Mouse (Mus musculus) intestine, postnatal 0 days (tissue): ENCODE measurements at regions not wholly inside any gene's neighbourhood (a gene's known extent, or its start where the extent isn't known, plus 50 kb on each side); places are given as distances from the start of the nearest gene placed in this dataset.

ENCODE experiments used
- ATAC-seq: fragments of 200-750 bp; cut with Nextera tagmentation; 2 replicates; pipeline ENCODE4 v1.8.0; 2017; ENCODE audit warnings: mild to moderate bottlenecking, moderate TSS enrichment, moderate library complexity
- H3K27ac ChIP-seq: fragments of 300-500 bp; sonication (generic); 2 replicates; pipeline ENCODE4 v1.5.1; 2014; ENCODE audit warnings: mild to moderate bottlenecking, low read depth, low read length, moderate library complexity
- H3K27me3 ChIP-seq: fragments of 300-500 bp; sonication (generic); replicated peaks from 2 replicates; pipeline ENCODE4 v1.6.1; 2014; ENCODE audit warnings: low read length, mixed read lengths; ENCODE audit not compliant: control insufficient read depth, insufficient read depth
- H3K36me3 ChIP-seq: fragments of 300-500 bp; sonication (generic); 2 replicates; pipeline ENCODE4 v1.6.1; 2014; ENCODE audit warnings: mild to moderate bottlenecking, moderate library complexity; ENCODE audit not compliant: control insufficient read depth, insufficient read depth
- H3K4me1 ChIP-seq: fragments of 300-500 bp; sonication (generic); replicated peaks from 2 replicates; pipeline ENCODE4 v1.6.1; 2014; ENCODE audit warnings: antibody characterized with exemption, low read length, mixed read lengths; ENCODE audit not compliant: control insufficient read depth, insufficient read depth
- H3K4me2 ChIP-seq: fragments of 300-500 bp; sonication (generic); replicated peaks from 2 replicates; pipeline ENCODE4 v1.6.1; 2014; ENCODE audit warnings: low read depth, mild to moderate bottlenecking, moderate library complexity
- H3K4me3 ChIP-seq: fragments of 300-500 bp; sonication (generic); 2 replicates; pipeline ENCODE4 v1.5.1; 2014; ENCODE audit warnings: low read depth, low read length
- H3K9ac ChIP-seq: fragments of 300-500 bp; sonication (generic); 2 replicates; pipeline ENCODE4 v1.6.1; 2014; ENCODE audit warnings: mild to moderate bottlenecking, low read depth, low read length
- H3K9me3 ChIP-seq: fragments of 300-500 bp; sonication (generic); 2 replicates; pipeline ENCODE4 v1.6.1; 2016; ENCODE audit warnings: mixed run types; ENCODE audit not compliant: control insufficient read depth
- CTCF ChIP-seq: sonication (generic); IDR thresholded peaks from 2 replicates; pipeline ENCODE4 v1.5.1; 2016; ENCODE audit warnings: low read depth, mild to moderate bottlenecking, control low read depth, antibody characterized with exemption, moderate library complexity
- WGBS: fragments of 180-500 bp; shearing (Covaris S2); extraction: QIAGEN DNeasy Blood & Tissue Kit; methylation state at CpG from one replicate; pipeline ENCODE4 v1.1.7; 2014; 5-methylcytosine and 5-hydroxymethylcytosine counted together

DNA sequence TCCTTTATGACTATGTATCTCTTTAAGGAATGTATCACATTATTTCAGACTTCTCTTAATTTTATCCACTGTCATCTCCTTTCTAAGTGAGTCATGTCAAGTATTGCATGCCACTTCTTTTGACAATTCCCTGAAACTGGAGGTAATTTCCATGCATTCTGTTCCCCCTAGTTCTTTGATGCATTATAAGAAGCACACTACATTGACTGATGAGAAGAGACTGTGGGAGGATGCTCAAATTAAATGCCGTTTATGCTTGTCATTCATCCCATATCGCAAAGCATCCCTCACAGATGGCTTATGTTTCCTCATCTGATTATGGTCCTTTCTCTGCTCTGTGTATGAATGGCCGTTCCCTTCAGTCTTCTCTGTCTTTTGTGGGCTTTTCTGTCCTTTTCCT, 57.2 kb upstream of the Hypm start:
- no peak overlapping the region for H3K4me3 ChIP-seq
- H3K27me3 ChIP-seq = no peaks in the 10 kb centered on the region
- H3K4me1 ChIP-seq = no peaks in the 10 kb centered on the region
- H3K27ac ChIP-seq = no peak overlapping the region
- no peaks in the 10 kb centered on the region for H3K36me3 ChIP-seq
- ATAC-seq = no peak
- H3K4me2 ChIP-seq = no peak overlapping the region
- H3K9me3 ChIP-seq = no peaks in the 10 kb centered on the region
- no peak for TF ChIP-seq CTCF
- 86% methylated on average over 3 of the region's 3 CpGs for WGBS
- H3K9ac ChIP-seq = no peak overlapping the region
